Mouse (Mus musculus) testis, adult 2 months (tissue): ENCODE results near the gene Pcca.

Source experiments
- CTCF ChIP-seq: fragments of 200-500 bp; IDR thresholded peaks from 2 replicates; pipeline ENCODE4 v1.5.1; 2012; ENCODE audit warnings: low read depth, mild to moderate bottlenecking, inconsistent platforms, low read length, moderate library complexity; ENCODE audit not compliant: control insufficient read depth, insufficient read depth, insufficient replicate concordance
- POLR2A ChIP-seq: fragments of 200-500 bp; IDR thresholded peaks from 2 replicates; pipeline ENCODE4 v1.6.1; 2012; ENCODE audit warnings: low read depth, mild to moderate bottlenecking, inconsistent platforms, low read length, moderate library complexity; ENCODE audit not compliant: control insufficient read depth

- no peak for TF ChIP-seq POLR2A
- no peak for TF ChIP-seq CTCF
Observed at GRCm38 (mm10) chr14:122830433-122830832, 296.3 kb downstream of the Pcca start.
